Mouse (Mus musculus) thymus, adult 2 months (tissue): ENCODE measurements around the gene Bbip1. TPM values are rescaled to one million over a fixed set of nuclear protein-coding genes. Genes with fewer than 3 reads are reported as not detected.

ENCODE experiments used
- DNase-seq: peaks from one replicate; pipeline ENCODE4 v3.0.0; 2021
- H3K27ac ChIP-seq: fragments of 200-500 bp; 2 replicates; pipeline ENCODE4 v1.5.1; 2012; ENCODE audit warnings: low read length, control low read depth; ENCODE audit not compliant: control insufficient read depth, insufficient read depth
- H3K27me3 ChIP-seq: fragments of 200-500 bp; 2 replicates; pipeline ENCODE4 v1.6.1; 2012; ENCODE audit warnings: mild to moderate bottlenecking, low read length, moderate library complexity, mixed read lengths; ENCODE audit not compliant: control insufficient read depth, insufficient read depth
- H3K36me3 ChIP-seq: fragments of 200-500 bp; 2 replicates; pipeline ENCODE4 v1.6.1; 2012; ENCODE audit warnings: mild to moderate bottlenecking, low read length, moderate library complexity; ENCODE audit not compliant: control insufficient read depth, insufficient read depth
- H3K4me1 ChIP-seq: fragments of 200-500 bp; replicated peaks from 2 replicates; pipeline ENCODE4 v1.6.1; 2012; ENCODE audit warnings: low read length; ENCODE audit not compliant: control insufficient read depth, insufficient read depth
- H3K4me3 ChIP-seq: fragments of 200-500 bp; 2 replicates; pipeline ENCODE4 v1.5.1; 2012; ENCODE audit warnings: mild to moderate bottlenecking, low read length, control low read depth, moderate library complexity; ENCODE audit not compliant: control insufficient read depth, insufficient read depth
- CTCF ChIP-seq: fragments of 200-500 bp; IDR thresholded peaks from 2 replicates; pipeline ENCODE4 v1.5.1; 2012; ENCODE audit warnings: mild to moderate bottlenecking, control low read depth, low read length, moderate library complexity, borderline replicate concordance; ENCODE audit not compliant: control insufficient read depth, poor library complexity, insufficient read depth; ENCODE audit errors: extremely low read depth
- POLR2A ChIP-seq: fragments of 200-500 bp; IDR thresholded peaks from 2 replicates; pipeline ENCODE4 v1.6.1; 2012; ENCODE audit warnings: mild to moderate bottlenecking, low read length, control low read depth, moderate library complexity; ENCODE audit not compliant: control insufficient read depth, poor library complexity, insufficient read depth; ENCODE audit errors: extremely low read depth
- WGBS: fragments of 180-500 bp; shearing (Covaris S2); methylation state at CpG from one replicate; pipeline ENCODE4 v1.1.7; 2018; 5-methylcytosine and 5-hydroxymethylcytosine counted together
- polyA plus RNA-seq: library from polyadenylated mRNA; depleted of rRNA; stranded (reverse); fragments of >200 nt; gene quantifications from 2 replicates; pipeline ENCODE4 v1.2.3, GENCODE M21; 2012; rRNA removed

Bbip1 gene
- 13.0 and 16.3 TPM in 2 replicates for polyA plus RNA-seq

DNA sequence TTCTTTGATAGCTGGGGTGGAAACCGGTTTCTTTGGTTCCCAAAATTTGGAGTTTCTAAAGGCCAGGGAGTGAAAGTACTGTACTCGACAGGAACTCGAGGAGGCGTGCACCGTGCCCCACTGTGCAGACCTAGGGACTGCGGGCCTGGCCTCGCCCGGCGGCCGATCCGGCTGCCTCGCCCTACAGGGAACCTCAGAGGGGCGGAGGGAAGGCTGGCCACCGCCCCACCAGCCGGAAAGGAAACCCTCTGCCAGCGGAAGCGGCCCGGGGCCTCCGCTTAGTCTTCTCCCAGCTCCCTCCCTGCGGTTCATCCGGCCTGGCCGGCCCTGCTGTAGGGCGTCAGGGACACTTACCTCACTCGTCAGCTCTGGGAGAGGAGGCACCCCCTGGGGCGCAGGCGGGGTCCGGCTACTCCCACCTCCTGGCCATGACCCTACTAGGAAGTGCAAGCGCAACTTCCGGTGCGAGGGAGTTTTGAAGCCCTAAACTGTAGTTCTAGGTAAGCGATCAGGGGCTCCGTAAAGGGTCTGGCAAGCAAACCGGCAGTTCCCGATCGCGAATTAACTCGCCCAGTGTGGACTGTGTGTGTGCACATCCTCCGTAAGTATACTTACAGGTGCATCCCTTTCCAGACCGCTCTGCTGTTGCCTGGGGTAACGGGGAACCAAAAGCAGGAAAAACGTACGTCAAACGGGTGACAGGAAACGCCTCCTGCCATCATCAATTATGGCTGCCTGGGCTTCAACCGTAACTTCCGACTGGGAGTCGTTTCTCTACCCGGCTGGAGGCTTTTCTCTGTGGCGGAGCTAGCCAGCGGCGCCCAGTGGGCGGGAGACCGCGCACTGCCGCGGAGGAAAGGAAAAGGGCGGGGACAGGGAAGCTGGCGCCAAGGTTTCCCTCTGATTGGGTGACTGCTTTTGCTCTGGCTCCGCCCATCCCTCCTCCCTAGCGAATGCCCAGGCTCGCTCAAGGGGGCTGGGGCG, at the start of gene Bbip1, which contains the start of gene Shoc2:
Bbip1 (minus strand) TSS at position 826 of the 984 bp plus-strand sequence.
Shoc2 (plus strand) TSS at position 505 of the 984 bp plus-strand sequence.
- Histone ChIP-seq H3K4me3 (peak within 1 kb of the TSS; percentile 86), H3K36me3 (no peaks in the 10 kb centered on the region), H3K27me3 (no peaks in the 10 kb centered on the region), H3K4me1 (no peaks in the 10 kb centered on the region; the same call in 1 of the 2 replicates), H3K27ac (peak within 1 kb of the TSS; percentile 89)
- WGBS = under 1% methylated on average over 62 of the region's 62 CpGs
- DNase-seq = peak; percentile 98
- TF ChIP-seq POLR2A (peak; percentile 54), CTCF (0 out of 2 replicates have a peak, but pooled peaks have one; percentile 17)

DNA sequence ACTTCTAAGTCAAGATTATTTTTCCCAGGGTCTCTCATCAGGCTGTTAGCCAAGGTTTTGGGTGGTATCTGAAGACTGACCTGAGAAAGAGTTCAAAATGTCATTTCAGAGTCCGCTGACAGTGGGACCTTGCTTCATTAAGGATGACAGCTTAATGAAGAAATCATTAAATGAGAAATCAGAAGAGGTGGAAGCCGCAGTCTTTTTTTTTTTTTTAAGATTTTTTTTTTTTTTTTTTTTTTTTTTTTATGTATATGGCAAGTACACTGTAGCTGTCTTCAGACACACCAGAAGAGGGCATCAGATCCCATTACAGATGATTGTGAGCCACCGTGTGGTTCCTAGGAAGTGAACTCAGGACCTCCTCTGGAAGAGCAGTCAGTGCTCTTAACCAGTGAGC, 49.4 kb upstream of the Bbip1 start:
- no peak overlapping the region for H3K4me3 ChIP-seq
- 94% methylated on average over 3 of the region's 3 CpGs for WGBS
- peaks cover 2% of the 10 kb centered on the region; the same call in 1 of the 2 replicates for H3K36me3 ChIP-seq
- no peak for DNase-seq
- H3K27me3 ChIP-seq = no peaks in the 10 kb centered on the region
- no peak for TF ChIP-seq POLR2A
- TF ChIP-seq CTCF = no peak
- no peaks in the 10 kb centered on the region for H3K4me1 ChIP-seq
- no peak overlapping the region for H3K27ac ChIP-seq

DNA sequence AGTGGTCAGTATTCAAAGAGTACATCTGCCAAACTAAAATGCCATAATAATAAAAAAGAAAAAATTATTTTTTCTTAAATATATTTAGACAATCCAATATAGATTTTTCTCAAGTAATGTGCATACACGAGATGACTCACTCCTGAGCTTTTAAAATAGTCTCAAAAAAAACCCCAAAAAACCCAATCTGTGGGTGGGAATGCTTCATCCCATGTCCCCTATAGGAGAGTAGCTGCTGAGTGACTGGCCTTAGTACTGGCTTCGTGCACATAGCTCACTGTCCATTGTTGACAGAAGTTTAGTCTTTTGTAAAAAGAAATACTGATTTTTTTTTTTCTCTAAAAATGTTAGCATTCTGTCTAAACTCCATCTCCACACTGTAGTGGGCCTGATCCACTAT, 46.1 kb upstream of the Bbip1 start:
- no peak for DNase-seq
- Histone ChIP-seq H3K36me3 (peaks cover 9% of the 10 kb centered on the region; the same call in 1 of the 2 replicates), H3K27me3 (no peaks in the 10 kb centered on the region), H3K4me3 (no peak overlapping the region), H3K27ac (no peak overlapping the region), H3K4me1 (no peaks in the 10 kb centered on the region)
- WGBS = 93% methylated on average over 2 of the region's 2 CpGs
- no peak for TF ChIP-seq POLR2A

DNA sequence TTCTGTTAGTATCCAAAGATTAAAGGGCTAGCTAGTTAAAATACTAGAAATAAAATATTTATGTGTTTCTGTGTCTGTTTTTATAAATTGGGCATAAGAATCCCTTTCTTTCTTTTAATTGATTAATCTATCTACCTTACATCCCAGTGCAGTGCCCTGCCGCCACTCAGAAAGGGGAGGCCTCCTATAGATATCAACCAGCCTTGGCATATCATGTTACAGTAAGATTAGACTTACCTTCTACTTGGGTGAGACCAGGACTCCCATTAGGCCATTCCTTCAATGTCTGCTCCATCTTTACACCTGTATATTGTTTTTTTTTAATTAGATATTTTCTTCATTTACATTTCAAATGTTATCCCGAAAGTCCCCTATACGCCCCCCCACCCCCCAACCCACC, 40.2 kb upstream of the Bbip1 start:
- TF ChIP-seq CTCF = no peak
- TF ChIP-seq POLR2A = no peak
- peaks cover 9% of the 10 kb centered on the region; the same call in 1 of the 2 replicates for H3K36me3 ChIP-seq
- H3K27ac ChIP-seq = no peak overlapping the region
- H3K4me3 ChIP-seq = no peak overlapping the region
- 95% methylated on average over 3 of the region's 3 CpGs for WGBS
- DNase-seq = no peak
- H3K27me3 ChIP-seq = no peaks in the 10 kb centered on the region
- peaks cover 3% of the 10 kb centered on the region for H3K4me1 ChIP-seq

DNA sequence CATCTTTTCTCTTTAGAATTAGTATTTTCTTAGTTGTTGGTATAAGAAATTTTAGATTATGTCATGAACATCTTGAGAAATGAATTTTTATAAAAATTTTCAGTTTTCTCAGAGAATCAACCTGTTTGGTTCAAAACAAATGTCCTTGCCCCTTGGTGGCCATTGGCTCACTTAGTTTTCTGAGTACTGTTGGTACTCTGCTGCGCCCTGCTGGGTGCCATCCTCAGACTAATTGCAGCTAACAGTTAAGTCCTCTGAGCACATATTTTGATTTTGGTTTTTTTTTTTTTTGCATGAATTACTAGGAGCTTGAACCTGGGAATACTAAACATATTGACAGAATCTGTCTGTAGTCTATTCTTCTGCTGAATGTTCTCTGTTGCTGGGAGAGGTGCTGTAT, 38.9 kb upstream of the Bbip1 start:
- WGBS = 98% methylated on average over 1 of the region's 1 CpGs
- TF ChIP-seq CTCF (no peak), POLR2A (no peak)
- H3K4me3 ChIP-seq = no peak overlapping the region
- H3K4me1 ChIP-seq = peaks cover 3% of the 10 kb centered on the region
- no peak for DNase-seq
- H3K27me3 ChIP-seq = no peaks in the 10 kb centered on the region
- peaks cover 6% of the 10 kb centered on the region; the same call in 1 of the 2 replicates for H3K36me3 ChIP-seq
- H3K27ac ChIP-seq = no peak overlapping the region

DNA sequence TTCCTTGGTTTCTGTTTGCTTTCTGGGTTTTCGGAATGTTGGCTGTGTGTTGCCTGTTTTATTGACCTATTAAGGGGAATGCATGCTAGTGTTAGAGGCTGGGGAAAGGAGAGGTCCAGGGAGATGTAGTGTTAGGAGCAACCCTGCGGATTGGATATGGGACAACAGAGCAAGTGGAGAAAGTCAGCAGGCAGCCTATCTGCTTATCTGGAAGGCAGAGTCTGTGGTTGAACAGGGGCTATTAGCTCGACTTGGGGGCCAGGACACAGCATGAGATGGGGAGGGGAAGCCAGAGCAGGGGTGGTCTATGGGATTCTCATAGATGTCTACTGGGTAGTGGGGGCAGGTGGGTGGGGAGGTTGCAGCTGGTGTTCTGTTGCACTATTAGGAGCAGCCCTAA, 37.6 kb upstream of the Bbip1 start:
- DNase-seq = no peak
- TF ChIP-seq CTCF (no peak), POLR2A (no peak)
- H3K27ac ChIP-seq = no peak overlapping the region
- 72% methylated on average over 3 of the region's 3 CpGs for WGBS
- no peaks in the 10 kb centered on the region for H3K27me3 ChIP-seq
- H3K4me1 ChIP-seq = peaks cover 3% of the 10 kb centered on the region
- H3K4me3 ChIP-seq = no peak overlapping the region
- no peaks in the 10 kb centered on the region for H3K36me3 ChIP-seq

DNA sequence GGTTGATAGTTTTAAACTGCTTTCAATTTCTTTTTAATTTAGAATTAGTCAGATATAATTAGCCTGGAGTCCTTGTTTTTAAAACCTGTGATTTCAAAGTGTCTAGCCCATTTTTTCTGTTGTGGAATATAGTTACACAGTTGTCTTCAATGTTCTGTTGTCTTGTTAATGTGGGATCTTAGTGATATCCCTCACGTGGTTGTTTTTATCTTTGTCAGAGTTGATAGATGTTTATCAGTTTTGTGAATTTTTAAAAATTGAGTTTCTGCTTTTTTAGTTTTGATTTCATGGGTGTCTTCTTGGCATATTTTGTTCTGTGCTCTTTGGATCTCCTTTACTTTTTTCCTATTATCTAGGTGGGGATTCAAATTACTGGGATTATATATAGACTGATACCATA, 29.2 kb upstream of the Bbip1 start:
- no peak for TF ChIP-seq CTCF
- TF ChIP-seq POLR2A = no peak
- Histone ChIP-seq H3K27ac (no peak overlapping the region), H3K36me3 (no peaks in the 10 kb centered on the region), H3K4me3 (no peak overlapping the region), H3K4me1 (no peaks in the 10 kb centered on the region), H3K27me3 (no peaks in the 10 kb centered on the region)
- DNase-seq = no peak
- 26% methylated on average over 1 of the region's 1 CpGs for WGBS
